Mouse (Mus musculus) small intestine, adult 2 months (tissue): Measurements from ENCODE around the gene Lyplal1.

ENCODE experiments used
- CTCF ChIP-seq: fragments of 200-500 bp; IDR thresholded peaks from 2 replicates; pipeline ENCODE4 v1.5.1; 2012; ENCODE audit warnings: low read depth, mild to moderate bottlenecking, control low read depth, inconsistent platforms, low read length, moderate library complexity, mixed read lengths; ENCODE audit not compliant: insufficient replicate concordance, insufficient read length; ENCODE audit errors: extremely low read depth
- POLR2A ChIP-seq: fragments of 200-500 bp; IDR thresholded peaks from 2 replicates; pipeline ENCODE4 v1.6.1; 2012; ENCODE audit warnings: low read depth, mild to moderate bottlenecking, control low read depth, inconsistent platforms, low read length, moderate library complexity

DNA sequence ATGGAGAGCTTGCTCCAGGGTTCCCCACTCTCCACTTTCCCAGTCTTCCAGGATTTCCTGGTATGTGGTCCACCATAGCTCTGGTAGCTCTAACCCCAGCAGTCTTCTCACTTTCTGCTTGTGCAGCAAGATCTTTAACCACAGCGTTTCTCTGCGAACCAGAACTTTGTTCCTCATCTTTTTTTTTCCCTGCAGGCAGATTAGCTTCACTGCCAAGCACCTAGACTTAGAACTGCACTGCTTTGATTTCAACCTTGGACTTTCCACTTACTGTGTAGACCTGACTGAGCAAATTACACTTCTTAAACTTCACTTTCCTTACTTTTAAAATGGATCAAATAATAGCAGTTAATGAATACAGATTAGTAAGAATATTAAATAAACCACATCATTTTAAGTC lies 23.1 kb upstream of the Lyplal1 start:
- TF ChIP-seq CTCF (no peak), POLR2A (no peak)
